Mouse (Mus musculus): ENCODE results near the gene Donson.

The Donson gene

DNA sequence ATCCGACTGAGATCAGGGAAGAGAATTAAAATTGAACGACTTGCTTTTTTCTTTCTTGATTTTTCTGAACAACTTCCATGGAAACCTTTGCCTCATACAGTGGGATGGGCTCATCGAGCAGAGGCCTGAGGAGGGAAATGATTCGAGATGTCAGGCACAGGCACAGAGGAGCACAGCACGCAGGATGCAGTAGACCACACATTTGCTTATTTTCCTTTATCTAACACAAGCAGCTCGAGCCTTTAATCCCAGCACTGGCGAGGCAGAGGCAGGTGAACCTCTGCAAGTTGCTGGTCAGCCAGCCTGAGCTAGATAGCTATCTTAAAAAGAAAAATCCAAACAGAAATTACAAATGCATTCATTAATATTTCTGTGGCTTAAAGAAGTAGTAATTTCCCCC is 1.2 kb upstream of the Donson start:
- 37% methylated on average over 7 of the region's 7 CpGs for WGBS

GRCm38 (mm10) chr16:91688023-91688618 is 449 bp downstream of the Donson start:
- 1% methylated on average over 46 of the region's 51 CpGs for WGBS

- WGBS = 85% methylated on average over 5 of the region's 5 CpGs
Observed at GRCm38 (mm10) chr16:91686369-91686768, 2.2 kb downstream of the Donson start.

- 82% methylated on average over 5 of the region's 5 CpGs for WGBS
Observed at GRCm38 (mm10) chr16:91685526-91685925, 3.0 kb downstream of the Donson start.

GRCm38 (mm10) chr16:91680656-91681055 is 7.9 kb downstream of the Donson start:
- WGBS = 70% methylated on average over 5 of the region's 5 CpGs

DNA sequence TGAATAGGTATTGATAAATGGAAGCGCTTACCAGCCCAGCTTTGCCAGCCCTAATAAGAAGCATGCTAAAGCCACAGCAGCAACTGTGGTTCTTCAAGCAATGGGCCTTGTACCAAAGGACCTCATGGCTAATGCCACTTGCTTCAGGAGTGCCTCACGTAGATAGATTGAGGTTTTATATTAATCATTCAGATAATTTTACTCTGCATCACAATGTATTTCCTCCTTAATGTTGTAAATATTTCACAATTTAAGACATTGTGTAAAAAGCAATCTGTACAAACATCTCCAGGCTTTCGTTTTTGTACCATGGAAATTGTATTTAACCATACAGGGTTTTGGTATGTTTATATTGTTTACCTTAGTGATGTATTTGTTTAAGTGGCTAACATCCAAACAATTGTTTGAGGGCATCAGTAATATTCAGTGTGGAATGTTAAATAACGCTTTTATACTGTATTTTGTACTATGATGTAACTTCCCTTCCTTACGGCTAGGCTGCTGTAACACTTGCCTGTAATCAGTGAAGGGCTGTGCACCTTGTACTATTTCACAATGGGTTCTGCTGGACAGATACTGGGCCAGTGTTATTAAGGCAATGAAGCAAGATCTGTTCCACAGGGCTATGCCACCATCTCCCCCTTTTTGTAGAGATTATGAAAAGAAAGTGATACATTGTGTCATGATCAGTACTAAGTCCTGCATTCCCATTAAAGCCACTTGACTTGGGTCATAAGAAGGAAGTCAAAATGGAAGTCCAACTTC is 10.2 kb downstream of the Donson start:
- WGBS = 73% methylated on average over 5 of the region's 5 CpGs

- WGBS = 67% methylated on average over 4 of the region's 4 CpGs
Observed at GRCm38 (mm10) chr16:91674500-91674899, 14.1 kb downstream of the Donson start.

- WGBS = 92% methylated on average over 3 of the region's 3 CpGs
Observed at GRCm38 (mm10) chr16:91663795-91664194, 24.8 kb downstream of the Donson start.

DNA sequence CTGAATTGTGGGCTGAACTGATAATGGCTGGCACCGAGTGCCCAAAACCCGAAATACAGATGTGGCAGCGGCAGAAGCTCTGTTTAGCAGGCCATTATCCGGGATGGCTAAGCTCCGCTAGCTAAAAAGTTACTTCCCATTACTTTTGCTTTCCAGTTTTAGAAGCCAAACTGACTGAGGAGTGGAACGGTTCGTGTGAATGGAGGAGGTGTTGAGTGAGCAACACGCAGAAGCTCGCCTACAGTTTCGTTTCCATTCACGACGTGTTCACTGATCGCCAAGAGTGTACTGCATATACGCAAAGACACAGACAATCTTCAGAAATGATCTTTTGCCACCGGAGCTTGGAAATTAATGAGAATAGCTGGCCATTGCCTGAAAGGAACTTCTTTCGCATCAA is 26.2 kb downstream of the Donson start:
- 49% methylated on average over 16 of the region's 16 CpGs for WGBS

DNA sequence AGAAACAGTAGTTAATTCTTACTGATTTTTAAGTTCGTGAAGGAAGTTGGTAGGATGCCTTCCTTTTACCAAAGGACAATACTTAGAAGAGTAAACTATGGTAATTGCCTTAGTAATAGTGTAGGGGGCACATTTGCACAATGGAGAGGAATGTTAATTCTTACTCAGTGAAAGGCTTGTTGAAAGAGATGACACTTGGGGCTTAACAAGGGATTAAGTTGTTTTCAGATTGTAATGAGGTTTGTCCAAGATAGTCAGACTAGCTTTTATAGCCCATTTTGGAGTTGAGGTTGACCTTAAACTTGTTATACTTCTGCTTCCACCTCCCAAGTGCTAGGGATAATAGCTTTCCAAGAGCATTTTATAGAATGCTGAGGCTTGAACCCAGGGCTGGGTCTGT is 27.2 kb downstream of the Donson start:
- WGBS = 12% methylated on average over 1 of the region's 1 CpGs

DNA sequence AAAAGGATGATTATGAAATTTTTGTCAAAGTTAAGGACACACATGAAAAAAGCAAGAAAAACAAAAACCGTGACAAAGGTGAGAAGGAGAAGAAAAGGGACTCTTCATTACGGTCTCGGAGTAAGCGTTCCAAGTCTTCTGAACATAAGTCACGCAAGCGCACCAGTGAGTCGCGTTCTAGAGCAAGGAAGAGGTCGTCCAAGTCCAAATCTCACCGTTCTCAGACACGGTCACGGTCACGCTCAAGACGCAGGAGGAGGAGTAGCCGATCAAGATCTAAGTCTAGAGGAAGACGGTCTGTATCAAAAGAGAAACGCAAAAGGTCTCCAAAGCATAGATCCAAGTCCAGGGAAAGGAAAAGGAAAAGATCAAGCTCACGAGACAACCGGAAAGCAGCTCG is 28.8 kb downstream of the Donson start:
- WGBS = 96% methylated on average over 20 of the region's 20 CpGs

- 89% methylated on average over 5 of the region's 5 CpGs for WGBS
Observed at GRCm38 (mm10) chr16:91658471-91658870, 30.1 kb downstream of the Donson start.

DNA sequence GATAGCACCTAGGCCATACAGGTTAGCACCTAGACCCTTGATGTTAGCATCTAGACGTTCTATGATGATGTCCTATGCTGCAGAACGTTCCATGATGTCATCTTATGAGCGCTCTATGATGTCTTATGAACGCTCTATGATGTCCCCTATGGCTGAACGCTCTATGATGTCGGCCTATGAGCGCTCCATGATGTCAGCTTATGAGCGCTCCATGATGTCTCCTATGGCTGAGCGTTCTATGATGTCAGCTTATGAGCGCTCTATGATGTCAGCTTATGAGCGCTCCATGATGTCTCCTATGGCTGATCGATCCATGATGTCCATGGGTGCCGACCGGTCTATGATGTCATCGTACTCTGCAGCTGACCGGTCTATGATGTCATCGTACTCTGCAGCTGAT is 31.3 kb downstream of the Donson start:
- 99% methylated on average over 17 of the region's 17 CpGs for WGBS

DNA sequence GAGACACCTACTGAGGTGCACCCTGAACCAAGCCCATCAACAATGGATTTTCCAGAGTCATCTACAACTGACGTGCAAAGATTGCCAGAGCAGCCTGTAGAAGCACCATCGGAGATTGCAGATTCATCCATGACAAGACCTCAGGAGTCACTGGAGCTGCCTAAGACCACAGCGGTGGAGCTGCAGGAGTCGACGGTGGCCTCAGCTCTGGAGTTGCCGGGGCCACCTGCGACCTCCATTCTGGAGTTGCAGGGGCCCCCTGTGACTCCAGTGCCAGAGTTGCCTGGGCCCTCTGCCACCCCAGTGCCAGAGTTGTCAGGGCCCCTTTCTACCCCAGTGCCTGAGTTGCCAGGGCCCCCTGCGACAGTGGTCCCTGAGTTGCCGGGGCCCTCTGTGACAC is 33.3 kb downstream of the Donson start:
- WGBS = 93% methylated on average over 9 of the region's 9 CpGs

DNA sequence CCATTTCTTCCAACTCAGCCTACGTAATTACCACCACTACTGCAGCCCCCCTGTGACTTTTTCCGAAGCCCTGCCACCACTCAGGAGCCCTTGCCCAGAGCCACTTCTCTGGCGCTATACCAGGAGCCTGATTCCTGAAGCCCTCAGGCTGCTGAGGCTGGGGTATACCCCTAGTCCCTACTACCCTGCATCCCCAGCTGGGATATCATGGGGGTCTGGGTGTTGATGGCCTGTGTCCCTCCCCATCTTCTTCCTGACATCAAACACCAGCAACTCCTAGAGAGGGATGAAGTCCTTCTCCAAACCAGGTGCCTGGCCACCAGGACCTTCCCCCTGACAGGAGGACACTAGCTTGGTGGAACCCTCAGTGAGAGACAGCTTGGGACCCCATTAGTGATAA is 36.4 kb downstream of the Donson start:
- 72% methylated on average over 3 of the region's 3 CpGs for WGBS

GRCm38 (mm10) chr16:91649246-91649645 is 39.3 kb downstream of the Donson start:
- 28% methylated on average over 3 of the region's 3 CpGs for WGBS

DNA sequence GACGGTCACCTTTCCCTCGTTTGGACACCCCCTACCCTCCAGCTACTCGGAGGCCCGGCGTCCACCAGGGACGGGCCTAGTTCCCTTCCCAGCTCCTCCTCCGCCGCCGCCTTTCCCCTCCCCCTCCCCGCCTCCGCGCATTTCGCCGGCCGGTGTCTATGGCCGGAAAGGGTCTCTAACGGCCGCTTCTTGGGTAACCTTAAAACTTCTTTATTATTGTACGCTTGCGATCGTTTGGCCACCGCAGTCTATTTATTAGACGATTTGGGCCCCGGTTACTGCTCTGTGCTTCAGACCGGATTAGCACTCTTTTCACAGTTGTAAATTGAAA is 40.4 kb downstream of the Donson start:
- under 1% methylated on average over 24 of the region's 25 CpGs for WGBS

GRCm38 (mm10) chr16:91647461-91648219 is 40.9 kb downstream of the Donson start, which contains the start of gene Son:
TSS of gene Son (plus strand) at chr16:91647506.
- WGBS = under 1% methylated on average over 68 of the region's 70 CpGs

DNA sequence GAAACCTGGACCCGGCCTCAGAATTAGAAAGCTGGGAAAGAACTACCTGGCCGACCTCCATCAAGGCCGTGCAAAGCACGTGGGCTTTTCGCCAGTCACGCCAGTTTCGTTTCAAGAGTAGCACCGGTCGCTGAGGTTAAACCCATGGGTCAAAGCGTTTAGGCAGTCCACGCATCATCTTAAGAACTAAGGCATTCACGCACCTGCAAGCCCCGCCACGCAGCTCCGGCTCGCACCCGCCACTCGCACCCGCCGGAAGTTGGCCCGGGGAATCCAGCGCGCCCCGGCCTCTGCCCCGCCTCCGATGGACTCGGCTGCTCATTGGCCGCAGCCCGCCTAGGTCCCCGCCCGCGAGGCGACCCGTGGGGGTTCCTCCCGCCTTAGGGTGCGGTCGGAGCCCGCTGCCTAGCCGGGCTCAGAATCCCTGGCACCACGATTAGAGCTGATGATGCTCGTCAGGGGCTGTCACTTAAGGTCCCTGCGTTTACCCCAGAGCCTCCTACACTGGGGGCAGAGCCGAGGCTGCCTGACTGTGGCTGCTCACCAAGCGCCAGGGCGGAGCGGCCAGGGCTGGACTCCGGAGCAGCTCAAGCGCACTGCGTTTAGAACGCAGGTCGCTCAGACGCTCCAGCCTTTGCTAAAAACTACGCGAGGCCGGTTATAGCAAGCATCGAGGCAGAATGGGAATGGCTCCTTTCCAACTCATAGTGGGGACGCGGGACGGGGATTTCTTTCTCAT is 41.7 kb downstream of the Donson start, which contains the start of gene Gart:
Gene Gart (minus strand): TSS at position 272 of the 739 bp plus-strand sequence.
- WGBS = under 1% methylated on average over 59 of the region's 59 CpGs

- WGBS = 4% methylated on average over 11 of the region's 11 CpGs
Observed at GRCm38 (mm10) chr16:91645995-91646602, 42.5 kb downstream of the Donson start.

GRCm38 (mm10) chr16:91645420-91645819 is 43.1 kb downstream of the Donson start:
- 33% methylated on average over 1 of the region's 2 CpGs for WGBS

DNA sequence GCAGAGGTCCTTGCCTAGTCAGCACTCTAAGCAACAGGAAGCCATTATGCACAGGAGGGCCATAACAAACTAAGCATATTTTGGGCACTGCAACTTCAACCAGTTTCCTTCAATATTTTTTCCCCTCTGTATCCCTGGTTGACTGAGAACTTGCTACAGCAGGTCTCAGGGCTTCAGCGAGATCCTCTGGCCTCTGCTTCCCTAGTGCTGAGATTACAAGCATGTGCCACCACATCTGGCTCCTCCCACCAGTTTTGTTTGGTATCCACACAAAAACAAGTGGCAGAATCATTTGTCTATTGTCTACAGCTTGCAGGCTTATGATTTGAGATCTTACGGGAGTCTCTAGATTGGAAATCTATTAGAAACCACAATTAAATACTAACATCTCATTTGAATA is 43.7 kb downstream of the Donson start:
- WGBS = 82% methylated on average over 2 of the region's 2 CpGs
